Mouse (Mus musculus): ENCODE measurements at regions not wholly inside any gene's neighbourhood (a gene's known extent, or its start where the extent isn't known, plus 50 kb on each side); places are given as distances from the start of the nearest gene placed in this dataset.

DNA sequence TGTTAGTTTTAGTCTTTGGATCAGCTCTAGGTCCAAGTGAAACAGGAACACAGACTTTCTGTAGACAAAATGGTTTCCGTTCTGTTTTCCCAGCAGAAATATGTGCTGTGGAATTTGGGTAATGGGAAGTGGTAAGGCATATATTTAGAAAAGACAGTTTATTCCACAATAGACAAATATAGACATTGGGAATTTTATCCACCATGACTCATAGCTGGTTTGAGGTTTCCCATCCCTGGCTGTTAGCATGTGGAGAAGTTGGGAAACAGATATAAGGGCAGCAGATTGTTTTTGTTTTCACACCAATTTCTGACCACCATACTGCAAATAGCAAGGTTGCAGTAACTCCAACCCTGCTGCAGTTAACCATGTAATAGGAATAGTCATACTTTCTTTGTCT lies 385.0 kb upstream of the Adam34 start:
- TF ChIP-seq TAL1 (conservative IDR thresholded peaks at IDR 0.05; ENCODE audit: low read depth, low read length) (no peak), GATA2 (IDR thresholded peaks at IDR 0.05; ENCODE audit: borderline replicate concordance, low read depth, low read length) (no peak), POLR2AphosphoS5 (IDR thresholded peaks at IDR 0.05; ENCODE audit: insufficient replicate concordance, low read depth, low read length) (no peak), CTCF (IDR thresholded peaks at IDR 0.05; ENCODE audit: low read depth, low read length) (no peak), GATA1 (IDR thresholded peaks at IDR 0.05; ENCODE audit: borderline replicate concordance, low read length) (no peak)
- Histone ChIP-seq H3K4me3 (ENCODE audit: low read depth, low read length) (no peak overlapping the region), H3K27me3 (ENCODE audit: insufficient read depth, low read length) (no peaks in the 10 kb centered on the region), H3K36me3 (replicated peaks) (no peaks in the 10 kb centered on the region), H3K9me3 (replicated peaks) (0 out of 2 replicates have a peak, but pooled peaks cover 2% of the 10 kb centered on the region), H3K4me1 (ENCODE audit: insufficient read depth, low read depth, low read length) (no peaks in the 10 kb centered on the region)
- no peak for ATAC-seq (ENCODE audit: extremely low read depth, insufficient number of reproducible peaks, low FRiP score, poor library complexity, severe bottlenecking)
- DNase-seq (ENCODE audit: low spot score) = no peak

GRCm38 (mm10) chr8:44093491-44093890 lies 383.6 kb upstream of the Adam34 start:
- no peak for ATAC-seq (ENCODE audit: extremely low read depth, insufficient number of reproducible peaks, low FRiP score, poor library complexity, severe bottlenecking)
- Histone ChIP-seq H3K27me3 (ENCODE audit: insufficient read depth, low read length) (no peaks in the 10 kb centered on the region), H3K9me3 (replicated peaks) (0 out of 2 replicates have a peak, but pooled peaks cover 2% of the 10 kb centered on the region), H3K4me1 (ENCODE audit: insufficient read depth, low read depth, low read length) (no peaks in the 10 kb centered on the region), H3K36me3 (replicated peaks) (no peaks in the 10 kb centered on the region), H3K4me3 (ENCODE audit: low read depth, low read length) (no peak overlapping the region)
- DNase-seq (ENCODE audit: low spot score) = no peak
- TF ChIP-seq CTCF (IDR thresholded peaks at IDR 0.05; ENCODE audit: low read depth, low read length) (no peak), TAL1 (conservative IDR thresholded peaks at IDR 0.05; ENCODE audit: low read depth, low read length) (no peak), POLR2AphosphoS5 (IDR thresholded peaks at IDR 0.05; ENCODE audit: insufficient replicate concordance, low read depth, low read length) (no peak), GATA1 (IDR thresholded peaks at IDR 0.05; ENCODE audit: borderline replicate concordance, low read length) (no peak)

DNA sequence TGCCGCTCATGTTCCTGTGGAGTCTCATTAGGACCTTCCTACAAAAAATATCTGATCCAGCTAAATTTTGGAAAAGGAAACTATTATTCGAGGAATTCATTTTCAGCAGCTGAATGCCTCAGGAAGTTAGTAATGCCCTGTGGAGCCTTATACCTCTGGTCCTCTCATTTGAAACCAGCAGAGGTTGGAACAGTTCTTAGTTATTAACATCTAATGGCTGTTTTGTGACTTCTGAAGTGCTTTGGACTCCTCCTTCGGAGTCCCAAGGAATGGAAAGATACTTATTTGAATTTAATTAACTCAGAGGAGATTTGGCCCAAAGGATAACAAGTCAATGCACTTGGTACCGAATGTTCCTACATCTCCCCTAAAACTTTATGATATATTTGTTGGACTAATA lies 372.2 kb upstream of the Adam34 start:
- no peaks in the 10 kb centered on the region for H3K36me3 ChIP-seq (replicated peaks)
- H3K4me3 ChIP-seq (ENCODE audit: low read depth, low read length) = no peak overlapping the region
- no peaks in the 10 kb centered on the region for H3K27me3 ChIP-seq (ENCODE audit: insufficient read depth, low read length)
- no peak for ATAC-seq (ENCODE audit: extremely low read depth, insufficient number of reproducible peaks, low FRiP score, poor library complexity, severe bottlenecking)
- peaks cover 12% of the 10 kb centered on the region for H3K9me3 ChIP-seq (replicated peaks)
- no peaks in the 10 kb centered on the region for H3K4me1 ChIP-seq (ENCODE audit: insufficient read depth, low read depth, low read length)
- TF ChIP-seq GATA2 (IDR thresholded peaks at IDR 0.05; ENCODE audit: borderline replicate concordance, low read depth, low read length) (no peak), GATA1 (IDR thresholded peaks at IDR 0.05; ENCODE audit: borderline replicate concordance, low read length) (no peak)
- DNase-seq (ENCODE audit: low spot score) = no peak

DNA sequence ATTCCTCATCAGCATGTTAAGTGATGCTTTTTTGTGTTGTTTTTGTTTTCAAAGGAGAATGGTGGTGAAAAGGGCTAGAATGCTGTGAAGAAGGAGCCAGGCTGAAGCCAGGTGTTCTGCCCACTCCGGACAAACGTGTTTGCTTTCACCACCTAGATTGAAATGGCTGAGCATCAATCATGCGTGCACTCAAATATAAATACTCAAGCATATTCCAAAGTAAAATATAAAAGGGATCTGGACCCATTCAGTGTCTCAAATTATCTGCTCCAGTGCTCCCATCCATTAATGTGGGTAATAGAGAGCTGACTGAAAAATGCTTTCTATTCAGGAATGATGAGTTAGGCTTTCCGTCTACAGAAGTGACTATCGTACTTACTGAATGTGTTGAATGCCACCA lies 349.0 kb upstream of the Adam34 start:
- Histone ChIP-seq H3K9me3 (replicated peaks) (no peaks in the 10 kb centered on the region), H3K36me3 (replicated peaks) (no peaks in the 10 kb centered on the region), H3K27me3 (ENCODE audit: insufficient read depth, low read length) (no peaks in the 10 kb centered on the region), H3K4me3 (ENCODE audit: low read depth, low read length) (no peak overlapping the region), H3K4me1 (ENCODE audit: insufficient read depth, low read depth, low read length) (no peaks in the 10 kb centered on the region)
- DNase-seq (ENCODE audit: low spot score) (no peak), ATAC-seq (ENCODE audit: extremely low read depth, insufficient number of reproducible peaks, low FRiP score, poor library complexity, severe bottlenecking) (no peak)
- TF ChIP-seq CTCF (IDR thresholded peaks at IDR 0.05; ENCODE audit: low read depth, low read length) = no peak
- TF ChIP-seq GATA1 (IDR thresholded peaks at IDR 0.05; ENCODE audit: borderline replicate concordance, low read length) = no peak
- TF ChIP-seq TAL1 (conservative IDR thresholded peaks at IDR 0.05; ENCODE audit: low read depth, low read length) = no peak
- no peak for TF ChIP-seq POLR2AphosphoS5 (IDR thresholded peaks at IDR 0.05; ENCODE audit: insufficient replicate concordance, low read depth, low read length)
- TF ChIP-seq GATA2 (IDR thresholded peaks at IDR 0.05; ENCODE audit: borderline replicate concordance, low read depth, low read length) = no peak

DNA sequence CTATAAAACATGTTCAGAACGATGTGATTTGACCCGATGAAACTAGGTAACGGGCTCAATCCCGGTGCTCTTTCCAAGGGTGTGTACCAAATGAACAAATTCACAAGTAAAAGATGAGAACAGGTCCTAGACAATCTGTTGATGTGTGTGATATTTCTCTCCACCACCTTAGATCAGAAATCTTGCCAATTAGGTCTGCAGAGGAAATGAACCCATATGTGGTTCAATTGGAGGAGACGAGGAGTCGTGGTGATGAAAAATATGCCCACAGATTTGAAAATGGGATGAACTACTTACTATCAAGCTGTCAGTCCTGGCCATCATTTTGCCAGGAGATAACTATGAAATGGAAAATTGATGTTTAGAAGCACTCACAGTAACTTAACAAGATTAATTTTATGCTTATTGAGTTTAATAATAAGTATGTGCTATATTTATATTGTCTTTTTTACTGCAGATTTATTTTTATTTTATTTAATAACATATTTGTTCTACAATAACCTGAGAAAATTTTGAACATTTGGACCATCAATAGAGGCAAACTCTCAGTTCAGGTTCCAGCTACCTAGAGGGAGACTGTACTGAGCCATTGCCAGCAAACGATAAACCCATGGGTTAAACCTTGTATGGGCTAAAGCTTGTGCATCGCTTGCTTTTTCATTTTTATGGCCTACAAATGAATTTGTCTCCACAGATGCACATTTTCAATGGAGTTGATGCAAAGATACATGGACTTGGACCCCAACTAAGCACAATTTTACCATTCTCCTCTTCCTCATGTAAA lies 332.9 kb upstream of the Adam34 start:
- ATAC-seq (ENCODE audit: extremely low read depth, insufficient number of reproducible peaks, low FRiP score, poor library complexity, severe bottlenecking) (no peak), DNase-seq (ENCODE audit: low spot score) (no peak)
- Histone ChIP-seq H3K27me3 (ENCODE audit: insufficient read depth, low read length) (no peaks in the 10 kb centered on the region), H3K36me3 (replicated peaks) (no peaks in the 10 kb centered on the region), H3K4me3 (ENCODE audit: low read depth, low read length) (no peak overlapping the region), H3K4me1 (ENCODE audit: insufficient read depth, low read depth, low read length) (no peaks in the 10 kb centered on the region), H3K9me3 (replicated peaks) (no peaks in the 10 kb centered on the region)
- no peak for TF ChIP-seq GATA2 (IDR thresholded peaks at IDR 0.05; ENCODE audit: borderline replicate concordance, low read depth, low read length)

GRCm38 (mm10) chr8:44034211-44034610 lies 324.4 kb upstream of the Adam34 start:
- Histone ChIP-seq H3K36me3 (replicated peaks) (no peaks in the 10 kb centered on the region), H3K9me3 (replicated peaks) (no peaks in the 10 kb centered on the region; the same call in 1 of the 2 replicates), H3K27me3 (ENCODE audit: insufficient read depth, low read length) (no peaks in the 10 kb centered on the region), H3K4me1 (ENCODE audit: insufficient read depth, low read depth, low read length) (no peaks in the 10 kb centered on the region), H3K4me3 (ENCODE audit: low read depth, low read length) (no peak overlapping the region)
- no peak for ATAC-seq (ENCODE audit: extremely low read depth, insufficient number of reproducible peaks, low FRiP score, poor library complexity, severe bottlenecking)
- TF ChIP-seq TAL1 (conservative IDR thresholded peaks at IDR 0.05; ENCODE audit: low read depth, low read length) = no peak
- TF ChIP-seq GATA1 (IDR thresholded peaks at IDR 0.05; ENCODE audit: borderline replicate concordance, low read length) = no peak
- TF ChIP-seq POLR2AphosphoS5 (IDR thresholded peaks at IDR 0.05; ENCODE audit: insufficient replicate concordance, low read depth, low read length) = no peak
- TF ChIP-seq CTCF (IDR thresholded peaks at IDR 0.05; ENCODE audit: low read depth, low read length) = no peak
- TF ChIP-seq GATA2 (IDR thresholded peaks at IDR 0.05; ENCODE audit: borderline replicate concordance, low read depth, low read length) = no peak
- DNase-seq (ENCODE audit: low spot score) = no peak

DNA sequence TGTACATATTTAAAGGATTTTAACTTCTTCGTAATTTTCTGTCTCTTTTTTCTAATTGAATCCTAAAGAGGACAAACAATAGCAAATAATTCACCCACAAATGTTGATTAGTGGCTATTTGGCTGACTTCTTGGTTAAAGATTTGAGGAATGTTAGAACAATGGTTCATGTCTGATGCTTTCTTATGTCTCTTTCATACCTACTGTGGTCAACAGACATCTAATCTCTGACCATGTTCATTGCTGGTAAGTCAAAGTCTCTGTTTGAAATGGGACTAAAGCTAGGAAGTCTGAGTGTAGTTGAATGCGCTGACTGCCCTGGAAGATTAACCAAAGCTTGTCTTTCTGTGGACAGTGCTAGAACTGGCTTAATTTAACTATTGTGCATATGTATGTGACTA lies 321.5 kb upstream of the Adam34 start:
- no peak for DNase-seq (ENCODE audit: low spot score)
- no peak overlapping the region for H3K4me3 ChIP-seq (ENCODE audit: low read depth, low read length)
- no peaks in the 10 kb centered on the region for H3K27me3 ChIP-seq (ENCODE audit: insufficient read depth, low read length)
- TF ChIP-seq GATA2 (IDR thresholded peaks at IDR 0.05; ENCODE audit: borderline replicate concordance, low read depth, low read length) (no peak), CTCF (IDR thresholded peaks at IDR 0.05; ENCODE audit: low read depth, low read length) (no peak), POLR2AphosphoS5 (IDR thresholded peaks at IDR 0.05; ENCODE audit: insufficient replicate concordance, low read depth, low read length) (no peak), GATA1 (IDR thresholded peaks at IDR 0.05; ENCODE audit: borderline replicate concordance, low read length) (no peak), TAL1 (conservative IDR thresholded peaks at IDR 0.05; ENCODE audit: low read depth, low read length) (no peak)
- ATAC-seq (ENCODE audit: extremely low read depth, insufficient number of reproducible peaks, low FRiP score, poor library complexity, severe bottlenecking) = no peak
- H3K36me3 ChIP-seq (replicated peaks) = no peaks in the 10 kb centered on the region
- H3K4me1 ChIP-seq (ENCODE audit: insufficient read depth, low read depth, low read length) = no peaks in the 10 kb centered on the region
- H3K9me3 ChIP-seq (replicated peaks) = no peaks in the 10 kb centered on the region
